Mouse (Mus musculus) intestine, postnatal 0 days (tissue): Measurements from ENCODE around the gene Inhba. TPM values are rescaled to one million over a fixed set of nuclear protein-coding genes. Genes with fewer than 3 reads are reported as not detected.

ENCODE experiments used
- ATAC-seq: fragments of 200-750 bp; cut with Nextera tagmentation; 2 replicates; pipeline ENCODE4 v1.8.0; 2017; ENCODE audit warnings: mild to moderate bottlenecking, moderate TSS enrichment, moderate library complexity
- H3K27ac ChIP-seq: fragments of 300-500 bp; sonication (generic); 2 replicates; pipeline ENCODE4 v1.5.1; 2014; ENCODE audit warnings: mild to moderate bottlenecking, low read depth, low read length, moderate library complexity
- H3K27me3 ChIP-seq: fragments of 300-500 bp; sonication (generic); replicated peaks from 2 replicates; pipeline ENCODE4 v1.6.1; 2014; ENCODE audit warnings: low read length, mixed read lengths; ENCODE audit not compliant: control insufficient read depth, insufficient read depth
- H3K36me3 ChIP-seq: fragments of 300-500 bp; sonication (generic); 2 replicates; pipeline ENCODE4 v1.6.1; 2014; ENCODE audit warnings: mild to moderate bottlenecking, moderate library complexity; ENCODE audit not compliant: control insufficient read depth, insufficient read depth
- H3K4me1 ChIP-seq: fragments of 300-500 bp; sonication (generic); replicated peaks from 2 replicates; pipeline ENCODE4 v1.6.1; 2014; ENCODE audit warnings: antibody characterized with exemption, low read length, mixed read lengths; ENCODE audit not compliant: control insufficient read depth, insufficient read depth
- H3K4me2 ChIP-seq: fragments of 300-500 bp; sonication (generic); replicated peaks from 2 replicates; pipeline ENCODE4 v1.6.1; 2014; ENCODE audit warnings: low read depth, mild to moderate bottlenecking, moderate library complexity
- H3K4me3 ChIP-seq: fragments of 300-500 bp; sonication (generic); 2 replicates; pipeline ENCODE4 v1.5.1; 2014; ENCODE audit warnings: low read depth, low read length
- H3K9ac ChIP-seq: fragments of 300-500 bp; sonication (generic); 2 replicates; pipeline ENCODE4 v1.6.1; 2014; ENCODE audit warnings: mild to moderate bottlenecking, low read depth, low read length
- H3K9me3 ChIP-seq: fragments of 300-500 bp; sonication (generic); 2 replicates; pipeline ENCODE4 v1.6.1; 2016; ENCODE audit warnings: mixed run types; ENCODE audit not compliant: control insufficient read depth
- CTCF ChIP-seq: sonication (generic); IDR thresholded peaks from 2 replicates; pipeline ENCODE4 v1.5.1; 2016; ENCODE audit warnings: low read depth, mild to moderate bottlenecking, control low read depth, antibody characterized with exemption, moderate library complexity
- WGBS: fragments of 180-500 bp; shearing (Covaris S2); extraction: QIAGEN DNeasy Blood & Tissue Kit; methylation state at CpG from one replicate; pipeline ENCODE4 v1.1.7; 2014; 5-methylcytosine and 5-hydroxymethylcytosine counted together
- polyA plus RNA-seq: library from polyadenylated mRNA; unstranded; fragments of >200 nt; fragmentation: Nextera tagmentation; extraction: Ambion mirVana; gene quantifications from 2 replicates; pipeline ENCODE4 v1.2.1, GENCODE M21; 2015

Gene Inhba
- polyA plus RNA-seq: 3.1 and 3.8 TPM in 2 replicates

GRCm38 (mm10) chr13:16011372-16012242 lies at the start of gene Inhba:
Gene Inhba, plus strand, starts transcription at chr13:16011851.
- Histone ChIP-seq H3K9ac (peak within 1 kb of the TSS; percentile 38; the same call in 1 of the 2 replicates), H3K4me3 (peak within 1 kb of the TSS; percentile 51), H3K4me2 (peak within 1 kb of the TSS; percentile 93), H3K36me3 (no peaks in the 10 kb centered on the region), H3K9me3 (no peaks in the 10 kb centered on the region), H3K27me3 (peaks cover 5% of the 10 kb centered on the region; the same call in 1 of the 2 replicates), H3K27ac (no peak within 1 kb of the TSS), H3K4me1 (no peaks in the 10 kb centered on the region)
- 13% methylated on average over 31 of the region's 31 CpGs for WGBS
- peak; percentile 57 for ATAC-seq
- no peak for TF ChIP-seq CTCF

- Histone ChIP-seq H3K9ac (no peak overlapping the region), H3K4me3 (no peak overlapping the region), H3K27ac (no peak overlapping the region), H3K4me2 (no peak overlapping the region), H3K36me3 (no peaks in the 10 kb centered on the region), H3K9me3 (no peaks in the 10 kb centered on the region), H3K27me3 (no peaks in the 10 kb centered on the region), H3K4me1 (no peaks in the 10 kb centered on the region)
- ATAC-seq: no peak
- 83% methylated on average over 1 of the region's 1 CpGs for WGBS
- no peak for TF ChIP-seq CTCF
Measured at GRCm38 (mm10) chr13:15976584-15976983, 35.1 kb upstream of the Inhba start.

- H3K27ac ChIP-seq: no peak overlapping the region
- no peak for TF ChIP-seq CTCF
- H3K9me3 ChIP-seq: no peaks in the 10 kb centered on the region
- H3K4me1 ChIP-seq: no peaks in the 10 kb centered on the region
- no peak for ATAC-seq
- 83% methylated on average over 3 of the region's 3 CpGs for WGBS
- H3K9ac ChIP-seq: no peak overlapping the region
- H3K27me3 ChIP-seq: no peaks in the 10 kb centered on the region
- no peak overlapping the region for H3K4me3 ChIP-seq
- no peaks in the 10 kb centered on the region for H3K36me3 ChIP-seq
- no peak overlapping the region for H3K4me2 ChIP-seq
Measured at GRCm38 (mm10) chr13:15979551-15979950, 32.1 kb upstream of the Inhba start.

GRCm38 (mm10) chr13:15982041-15982440 lies 29.6 kb upstream of the Inhba start:
- no peak for TF ChIP-seq CTCF
- H3K4me3 ChIP-seq: no peak overlapping the region
- WGBS: 63% methylated on average over 3 of the region's 3 CpGs

GRCm38 (mm10) chr13:15985761-15986160 lies 25.9 kb upstream of the Inhba start:
- peak; percentile 59 for TF ChIP-seq CTCF
- WGBS: 66% methylated on average over 2 of the region's 2 CpGs
- no peak for ATAC-seq
- no peak overlapping the region for H3K9ac ChIP-seq
- no peaks in the 10 kb centered on the region for H3K4me1 ChIP-seq
- no peaks in the 10 kb centered on the region for H3K9me3 ChIP-seq
- H3K36me3 ChIP-seq: no peaks in the 10 kb centered on the region
- no peak overlapping the region for H3K27ac ChIP-seq
- no peak overlapping the region for H3K4me2 ChIP-seq
- no peak overlapping the region for H3K4me3 ChIP-seq
- H3K27me3 ChIP-seq: no peaks in the 10 kb centered on the region

More at GRCm38 (mm10) chr13:15982041-15982440, 29.6 kb upstream of the Inhba start:
- Histone ChIP-seq H3K27ac (no peak overlapping the region), H3K4me2 (no peak overlapping the region), H3K4me1 (no peaks in the 10 kb centered on the region), H3K36me3 (no peaks in the 10 kb centered on the region), H3K9ac (no peak overlapping the region), H3K27me3 (no peaks in the 10 kb centered on the region), H3K9me3 (no peaks in the 10 kb centered on the region)
- no peak for ATAC-seq

- Histone ChIP-seq H3K9me3 (no peaks in the 10 kb centered on the region), H3K4me1 (no peaks in the 10 kb centered on the region), H3K27me3 (no peaks in the 10 kb centered on the region), H3K4me3 (no peak overlapping the region), H3K36me3 (no peaks in the 10 kb centered on the region), H3K4me2 (no peak overlapping the region), H3K27ac (no peak overlapping the region), H3K9ac (no peak overlapping the region)
- no peak for ATAC-seq
- no peak for TF ChIP-seq CTCF
- 84% methylated on average over 4 of the region's 4 CpGs for WGBS
Measured at GRCm38 (mm10) chr13:15986172-15986571, 25.5 kb upstream of the Inhba start.
